Mouse (Mus musculus): ENCODE data around the gene Ndufs4. TPM values are rescaled to one million over a fixed set of nuclear protein-coding genes. Genes with fewer than 3 reads are reported as not detected.

The Ndufs4 gene
- total RNA-seq, 2 experiments from 2014 or later = 16.4 to 90.5 TPM

Other genes with a start within 250 kb of the Ndufs4 start
- not detected in 2 replicates for gene Fst, start 70.7 kb upstream of the Ndufs4 start, total RNA-seq (2015; ENCODE audit: low replicate concordance)
- not detected in 2 replicates for gene Fst, start 70.7 kb upstream of the Ndufs4 start, total RNA-seq (2017; ENCODE audit: low replicate concordance)